Mouse (Mus musculus) CH12.LX (cell line): ENCODE data around the gene Ifi202b. TPM values are rescaled to one million over a fixed set of nuclear protein-coding genes. Genes with fewer than 3 reads are reported as not detected.
"Not testable (repeated sequence)": the region's sequence is repeated elsewhere in the genome, so short reads cannot be mapped to it uniquely, and the experiment has no call there.

ENCODE experiments used
- DNase-seq: peaks from one replicate; pipeline ENCODE4 v3.0.0-alpha.2; 2013; ENCODE audit errors: extremely low read depth
- H3K27ac ChIP-seq: 2 replicates; pipeline ENCODE4 v1.5.1; 2012; ENCODE audit warnings: low read depth, mild to moderate bottlenecking, control low read depth, moderate library complexity; ENCODE audit not compliant: insufficient read depth
- H3K27me3 ChIP-seq: replicated peaks from 2 replicates; pipeline ENCODE3; 2012; ENCODE audit warnings: inconsistent platforms
- H3K36me3 ChIP-seq, 2 experiments: replicated peaks in 1 of 2; 2 replicates each; pipeline versions ENCODE3 to v1.6.1; 2012; ENCODE audit warnings: inconsistent platforms in 1 of 2, low read length in 1 of 2, mild to moderate bottlenecking in 1 of 2, mixed read lengths in 1 of 2, moderate library complexity in 1 of 2; ENCODE audit not compliant: control insufficient read depth in 1 of 2, insufficient read depth in 1 of 2
- H3K4me1 ChIP-seq, 2 experiments: 2 replicates each; pipeline ENCODE4 v1.6.1; 2012; ENCODE audit warnings: inconsistent platforms in 1 of 2, moderate library complexity in 1 of 2; ENCODE audit not compliant: insufficient read depth in 2 of 2, control insufficient read depth in 1 of 2
- H3K4me2 ChIP-seq: 2 replicates; pipeline ENCODE4 v1.6.1; 2012; ENCODE audit warnings: low read depth, mild to moderate bottlenecking, control low read depth; ENCODE audit not compliant: poor library complexity, insufficient read depth, severe bottlenecking
- H3K4me3 ChIP-seq, 3 experiments: fragments of 150-350 bp in 1 of 3; sonication (generic) in 1 of 3; replicated peaks in 1 of 3; 2 replicates each; pipeline versions ENCODE3 to v1.5.1; 2011 to 2012; ENCODE audit warnings: low read depth in 2 of 3, low read length in 2 of 3, mild to moderate bottlenecking in 2 of 3, moderate library complexity in 2 of 3, control low read depth in 1 of 3, improper control_type of control experiment in 1 of 3, inconsistent platforms in 1 of 3, mixed read lengths in 1 of 3; ENCODE audit not compliant: poor library complexity in 1 of 3
- H3K79me2 ChIP-seq: replicated peaks from 2 replicates; pipeline ENCODE4 v1.6.1; 2012; ENCODE audit warnings: mild to moderate bottlenecking, moderate library complexity; ENCODE audit not compliant: control insufficient read depth, poor library complexity, insufficient read depth, severe bottlenecking; ENCODE audit errors: extremely low read depth
- H3K9ac ChIP-seq: 2 replicates; pipeline ENCODE4 v1.6.1; 2012; ENCODE audit warnings: low read depth, mild to moderate bottlenecking, control low read depth, moderate library complexity; ENCODE audit not compliant: insufficient read depth
- H3K9me3 ChIP-seq: replicated peaks from 2 replicates; pipeline ENCODE3; 2012; ENCODE audit warnings: low read length, inconsistent platforms, mixed read lengths
- ELF1 ChIP-seq: IDR thresholded peaks from 2 replicates; pipeline ENCODE4 v1.6.1; 2014; ENCODE audit warnings: low read depth, mild to moderate bottlenecking, inconsistent platforms, low read length, improper control_type of control experiment
- SMC3 ChIP-seq: IDR thresholded peaks from 2 replicates; pipeline ENCODE4 v1.6.1; 2011; ENCODE audit warnings: low read depth, low read length, improper control_type of control experiment
- ZC3H11A ChIP-seq: IDR thresholded peaks from 2 replicates; pipeline ENCODE4 v1.6.1; 2012; ENCODE audit warnings: low read depth, mild to moderate bottlenecking, inconsistent platforms, low read length, improper control_type of control experiment
- ZKSCAN1 ChIP-seq: IDR thresholded peaks from 2 replicates; pipeline ENCODE4 v1.6.1; 2012; ENCODE audit warnings: low read depth, inconsistent platforms, low read length, improper control_type of control experiment, borderline replicate concordance
- dilution Hi-C: fragments of 300-500 bp; cut with MboI; formaldehyde crosslinking; loops from 2 replicates; pipeline ENCODE4 v1.14.3; 2020; ENCODE audit warnings: low sequenced_read_pairs; ENCODE audit not compliant: extremely low pct_unique_long_range_greater_than_20kb, extremely low pct_ligation_motif_present
- in situ Hi-C: fragments of 300-500 bp; cut with MboI; formaldehyde crosslinking; loops from 3 replicates; pipeline ENCODE4 v1.14.3; 2019; ENCODE audit warnings: low sequenced_read_pairs, low pct_ligation_motif_present, low pct_unique_long_range_greater_than_20kb, mixed read lengths
- polyA plus RNA-seq: library from polyadenylated mRNA; unstranded; fragments of >175 nt; gene quantifications from 2 replicates; pipeline ENCODE4 v1.2.1, GENCODE M21; 2012; ENCODE audit warnings: low read depth; ENCODE audit not compliant: insufficient read length
- total RNA-seq, 2 experiments: library from RNA; depleted of rRNA; stranded (reverse); fragments of 300-350 nt in 1 of 2; fragments of >200 nt in 1 of 2; gene quantifications; 2 replicates each; pipeline ENCODE4 v1.2.3; 2012 to 2014

Ifi202b gene
- total and polyA plus RNA-seq, 3 experiments: not detected

GRCm38 (mm10) chr1:173973111-173973510, 9.4 kb downstream of the Ifi202b start:
- no peaks in the 10 kb centered on the region for H3K4me1 ChIP-seq
- DNase-seq: no peak
- H3K4me3 ChIP-seq: no peak overlapping the region
- no peak overlapping the region for H3K4me2 ChIP-seq
- H3K9ac ChIP-seq: no peak overlapping the region
- no peaks in the 10 kb centered on the region for H3K79me2 ChIP-seq
- no peaks in the 10 kb centered on the region for H3K36me3 ChIP-seq
- in situ Hi-C loops (no loop called here), dilution Hi-C loops (no loop called here)
- H3K9me3 ChIP-seq: no peaks in the 10 kb centered on the region
- H3K27me3 ChIP-seq: no peaks in the 10 kb centered on the region
- no peak overlapping the region for H3K27ac ChIP-seq
- no peak for TF ChIP-seq ZKSCAN1
- no peak for TF ChIP-seq ELF1
- TF ChIP-seq ZC3H11A: no peak
- no peak for TF ChIP-seq SMC3

GRCm38 (mm10) chr1:173961491-173961890, 21.1 kb downstream of the Ifi202b start:
- H3K9me3 ChIP-seq, H3K79me2 ChIP-seq, H3K4me1 ChIP-seq, H3K9ac ChIP-seq, H3K4me2 ChIP-seq, H3K27ac ChIP-seq, dilution Hi-C loops, H3K4me3 ChIP-seq, H3K27me3 ChIP-seq, DNase-seq, in situ Hi-C loops, H3K36me3 ChIP-seq: not testable (repeated sequence)

GRCm38 (mm10) chr1:173959998-173960397, 22.5 kb downstream of the Ifi202b start:
- H3K36me3 ChIP-seq, in situ Hi-C loops: not testable (repeated sequence)

DNA sequence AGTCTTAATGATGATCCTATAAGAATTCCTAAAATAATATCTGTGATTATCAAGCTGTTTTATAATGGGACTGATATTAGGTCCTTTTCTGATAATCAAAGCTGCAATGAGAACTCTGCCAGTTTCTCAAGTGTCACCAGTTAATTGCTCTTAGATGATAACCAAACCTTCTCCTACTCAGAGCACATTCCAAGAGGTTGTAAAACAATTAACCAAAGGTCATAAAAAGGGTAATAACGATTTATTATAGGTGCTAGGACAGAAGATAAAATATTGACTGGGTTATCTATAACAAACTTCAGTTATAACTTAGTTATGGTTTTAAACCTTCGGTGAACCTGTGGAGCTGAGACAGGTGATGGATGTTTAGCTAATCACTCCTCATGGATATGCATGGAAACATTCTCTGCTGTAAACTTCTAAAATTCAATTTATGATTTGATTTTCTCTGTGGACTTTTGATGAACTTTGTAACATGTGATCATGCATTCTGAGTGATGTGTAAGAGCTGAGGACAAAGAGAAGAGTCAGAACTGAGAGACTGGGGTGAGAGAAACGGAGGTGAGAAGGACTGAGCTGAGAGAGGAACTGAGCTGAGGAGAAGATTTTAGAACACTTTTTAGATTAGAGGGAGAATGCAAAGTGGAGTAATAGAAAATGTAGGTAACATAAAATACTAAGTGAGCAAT, 26.6 kb downstream of the Ifi202b start:
- H3K4me2 ChIP-seq, H3K27ac ChIP-seq, H3K4me1 ChIP-seq, DNase-seq, H3K36me3 ChIP-seq, H3K79me2 ChIP-seq, H3K9me3 ChIP-seq, H3K4me3 ChIP-seq, in situ Hi-C loops, H3K9ac ChIP-seq, H3K27me3 ChIP-seq, dilution Hi-C loops: not testable (repeated sequence)

More at GRCm38 (mm10) chr1:173959998-173960397, 22.5 kb downstream of the Ifi202b start:
- dilution Hi-C loops, DNase-seq, H3K4me3 ChIP-seq, H3K9me3 ChIP-seq, H3K27ac ChIP-seq, H3K4me2 ChIP-seq, H3K4me1 ChIP-seq, H3K27me3 ChIP-seq, H3K79me2 ChIP-seq, H3K9ac ChIP-seq: not testable (repeated sequence)
